Mouse (Mus musculus): ENCODE measurements around the gene Rac1. TPM values are rescaled to one million over a fixed set of nuclear protein-coding genes. Genes with fewer than 3 reads are reported as not detected.

The Rac1 gene
- polyA plus RNA-seq, 1 experiment, result 44.2 TPM

- Histone ChIP-seq H3K27ac (ENCODE audit: control insufficient read depth, insufficient read depth, low read depth, low read length) (no peak overlapping the region), H3K4me3 (ENCODE audit: control insufficient read depth, low read depth, low read length) (no peak overlapping the region), H3K4me1 (ENCODE audit: control insufficient read depth, insufficient read depth, low read length) (no peaks in the 10 kb centered on the region), H3K36me3 (ENCODE audit: control insufficient read depth, insufficient read depth, low read length) (no peaks in the 10 kb centered on the region), H3K27me3 (ENCODE audit: control insufficient read depth, insufficient read depth, low read length) (no peaks in the 10 kb centered on the region)
- no peak for TF ChIP-seq CTCF (IDR thresholded peaks at IDR 0.05; ENCODE audit: control insufficient read depth, insufficient read depth, insufficient replicate concordance, low read depth, low read length)
- no peak for TF ChIP-seq POLR2A (IDR thresholded peaks at IDR 0.05; ENCODE audit: control insufficient read depth, low read depth, low read length)
Measured at GRCm38 (mm10) chr5:143497451-143497850, 30.4 kb downstream of the Rac1 start.

GRCm38 (mm10) chr5:143495708-143496107 lies 32.1 kb downstream of the Rac1 start:
- no peak for TF ChIP-seq POLR2A (IDR thresholded peaks at IDR 0.05; ENCODE audit: control insufficient read depth, low read depth, low read length)
- no peak for TF ChIP-seq CTCF (IDR thresholded peaks at IDR 0.05; ENCODE audit: control insufficient read depth, insufficient read depth, insufficient replicate concordance, low read depth, low read length)

GRCm38 (mm10) chr5:143493163-143493562 lies 34.7 kb downstream of the Rac1 start:
- no peak for TF ChIP-seq POLR2A (IDR thresholded peaks at IDR 0.05; ENCODE audit: control insufficient read depth, low read depth, low read length)
- no peaks in the 10 kb centered on the region for H3K27me3 ChIP-seq (ENCODE audit: control insufficient read depth, insufficient read depth, low read length)
- H3K27ac ChIP-seq (ENCODE audit: control insufficient read depth, insufficient read depth, low read depth, low read length), result no peak overlapping the region
- no peaks in the 10 kb centered on the region for H3K36me3 ChIP-seq (ENCODE audit: control insufficient read depth, insufficient read depth, low read length)
- no peak overlapping the region for H3K4me3 ChIP-seq (ENCODE audit: control insufficient read depth, low read depth, low read length)
- H3K4me1 ChIP-seq (ENCODE audit: control insufficient read depth, insufficient read depth, low read length), result no peaks in the 10 kb centered on the region

More at GRCm38 (mm10) chr5:143495708-143496107, 32.1 kb downstream of the Rac1 start:
- Histone ChIP-seq H3K27ac (ENCODE audit: control insufficient read depth, insufficient read depth, low read depth, low read length) (no peak overlapping the region), H3K4me3 (ENCODE audit: control insufficient read depth, low read depth, low read length) (no peak overlapping the region), H3K27me3 (ENCODE audit: control insufficient read depth, insufficient read depth, low read length) (no peaks in the 10 kb centered on the region), H3K36me3 (ENCODE audit: control insufficient read depth, insufficient read depth, low read length) (no peaks in the 10 kb centered on the region), H3K4me1 (ENCODE audit: control insufficient read depth, insufficient read depth, low read length) (no peaks in the 10 kb centered on the region)

GRCm38 (mm10) chr5:143491736-143492135 lies 36.1 kb downstream of the Rac1 start:
- Histone ChIP-seq H3K4me1 (ENCODE audit: control insufficient read depth, insufficient read depth, low read length) (no peaks in the 10 kb centered on the region), H3K4me3 (ENCODE audit: control insufficient read depth, low read depth, low read length) (no peak overlapping the region), H3K27me3 (ENCODE audit: control insufficient read depth, insufficient read depth, low read length) (no peaks in the 10 kb centered on the region), H3K27ac (ENCODE audit: control insufficient read depth, insufficient read depth, low read depth, low read length) (no peak overlapping the region), H3K36me3 (ENCODE audit: control insufficient read depth, insufficient read depth, low read length) (no peaks in the 10 kb centered on the region)
- TF ChIP-seq POLR2A (IDR thresholded peaks at IDR 0.05; ENCODE audit: control insufficient read depth, low read depth, low read length) (no peak), CTCF (IDR thresholded peaks at IDR 0.05; ENCODE audit: control insufficient read depth, insufficient read depth, insufficient replicate concordance, low read depth, low read length) (no peak)

- no peaks in the 10 kb centered on the region for H3K36me3 ChIP-seq (ENCODE audit: control insufficient read depth, insufficient read depth, low read length)
- TF ChIP-seq CTCF (IDR thresholded peaks at IDR 0.05; ENCODE audit: control insufficient read depth, insufficient read depth, insufficient replicate concordance, low read depth, low read length), result no peak
- no peak for TF ChIP-seq POLR2A (IDR thresholded peaks at IDR 0.05; ENCODE audit: control insufficient read depth, low read depth, low read length)
- H3K27ac ChIP-seq (ENCODE audit: control insufficient read depth, insufficient read depth, low read depth, low read length), result no peak overlapping the region
- H3K27me3 ChIP-seq (ENCODE audit: control insufficient read depth, insufficient read depth, low read length), result no peaks in the 10 kb centered on the region
- H3K4me3 ChIP-seq (ENCODE audit: control insufficient read depth, low read depth, low read length), result no peak overlapping the region
- H3K4me1 ChIP-seq (ENCODE audit: control insufficient read depth, insufficient read depth, low read length), result no peaks in the 10 kb centered on the region
Measured at GRCm38 (mm10) chr5:143489749-143490342, 38.0 kb downstream of the Rac1 start.

- no peak overlapping the region for H3K27ac ChIP-seq (ENCODE audit: control insufficient read depth, insufficient read depth, low read depth, low read length)
- no peak overlapping the region for H3K4me3 ChIP-seq (ENCODE audit: control insufficient read depth, low read depth, low read length)
- H3K27me3 ChIP-seq (ENCODE audit: control insufficient read depth, insufficient read depth, low read length), result no peaks in the 10 kb centered on the region
- no peaks in the 10 kb centered on the region for H3K36me3 ChIP-seq (ENCODE audit: control insufficient read depth, insufficient read depth, low read length)
- H3K4me1 ChIP-seq (ENCODE audit: control insufficient read depth, insufficient read depth, low read length), result no peaks in the 10 kb centered on the region
- TF ChIP-seq POLR2A (IDR thresholded peaks at IDR 0.05; ENCODE audit: control insufficient read depth, low read depth, low read length), result no peak
- TF ChIP-seq CTCF (IDR thresholded peaks at IDR 0.05; ENCODE audit: control insufficient read depth, insufficient read depth, insufficient replicate concordance, low read depth, low read length), result no peak
Measured at GRCm38 (mm10) chr5:143487998-143488397, 39.8 kb downstream of the Rac1 start.

- TF ChIP-seq CTCF (IDR thresholded peaks at IDR 0.05; ENCODE audit: control insufficient read depth, insufficient read depth, insufficient replicate concordance, low read depth, low read length) (no peak), POLR2A (IDR thresholded peaks at IDR 0.05; ENCODE audit: control insufficient read depth, low read depth, low read length) (no peak)
- no peaks in the 10 kb centered on the region for H3K36me3 ChIP-seq (ENCODE audit: control insufficient read depth, insufficient read depth, low read length)
- H3K4me1 ChIP-seq (ENCODE audit: control insufficient read depth, insufficient read depth, low read length), result no peaks in the 10 kb centered on the region
Measured at GRCm38 (mm10) chr5:143487193-143487592, 40.6 kb downstream of the Rac1 start.

GRCm38 (mm10) chr5:143484955-143485354 lies 42.9 kb downstream of the Rac1 start:
- no peak for TF ChIP-seq POLR2A (IDR thresholded peaks at IDR 0.05; ENCODE audit: control insufficient read depth, low read depth, low read length)
- H3K27me3 ChIP-seq (ENCODE audit: control insufficient read depth, insufficient read depth, low read length), result no peaks in the 10 kb centered on the region
- H3K4me1 ChIP-seq (ENCODE audit: control insufficient read depth, insufficient read depth, low read length), result no peaks in the 10 kb centered on the region
- H3K36me3 ChIP-seq (ENCODE audit: control insufficient read depth, insufficient read depth, low read length), result no peaks in the 10 kb centered on the region
- no peak overlapping the region for H3K27ac ChIP-seq (ENCODE audit: control insufficient read depth, insufficient read depth, low read depth, low read length)
- H3K4me3 ChIP-seq (ENCODE audit: control insufficient read depth, low read depth, low read length), result no peak overlapping the region

More at GRCm38 (mm10) chr5:143487193-143487592, 40.6 kb downstream of the Rac1 start:
- no peak overlapping the region for H3K27ac ChIP-seq (ENCODE audit: control insufficient read depth, insufficient read depth, low read depth, low read length)
- H3K27me3 ChIP-seq (ENCODE audit: control insufficient read depth, insufficient read depth, low read length), result no peaks in the 10 kb centered on the region
- no peak overlapping the region for H3K4me3 ChIP-seq (ENCODE audit: control insufficient read depth, low read depth, low read length)
